Mouse (Mus musculus): ENCODE data around the gene Tmx4. TPM values are rescaled to one million over a fixed set of nuclear protein-coding genes. Genes with fewer than 3 reads are reported as not detected.
A peak's percentile ranks its signal among the peaks of the same experiment; 100 is the strongest.
"Not testable (repeated sequence)": the region's sequence is repeated elsewhere in the genome, so short reads cannot be mapped to it uniquely, and the experiment has no call there.

Tmx4 gene
- polyA plus RNA-seq, 1 experiment: 1.5 TPM

DNA sequence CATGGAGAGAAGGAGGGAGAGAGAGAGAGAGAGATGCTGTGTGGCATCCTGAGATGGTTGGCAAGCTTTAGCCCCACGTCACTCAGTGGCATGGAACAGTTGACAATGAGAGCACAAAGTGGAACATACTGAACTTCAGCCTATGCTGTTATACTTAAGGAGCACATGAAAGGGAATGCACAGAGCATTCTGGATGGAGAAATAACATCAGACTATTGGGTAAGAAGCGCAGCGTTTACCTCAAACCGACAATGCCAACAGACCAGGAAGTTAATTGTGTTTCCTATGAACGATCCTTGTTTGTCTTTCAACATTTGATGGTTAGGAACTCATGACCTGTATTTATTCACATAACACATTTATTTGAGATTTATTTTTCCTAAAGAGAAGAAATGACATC is 8.8 kb upstream of the Tmx4 start:
- Histone ChIP-seq H3K4me1 (no peaks in the 10 kb centered on the region; the same call in 1 of the 2 replicates), H3K27me3 (replicated peaks) (no peaks in the 10 kb centered on the region), H3K9me3 (peaks cover 2% of the 10 kb centered on the region; the same call in 1 of the 2 replicates), H3K36me3 (replicated peaks; ENCODE audit: low read length) (no peaks in the 10 kb centered on the region), H3K4me3 (replicated peaks) (no peak overlapping the region)
- TF ChIP-seq GATA1 (IDR thresholded peaks at IDR 0.05; ENCODE audit: borderline replicate concordance, low read length): no peak
- TF ChIP-seq FLI1 (IDR thresholded peaks at IDR 0.05; ENCODE audit: low read length): no peak

DNA sequence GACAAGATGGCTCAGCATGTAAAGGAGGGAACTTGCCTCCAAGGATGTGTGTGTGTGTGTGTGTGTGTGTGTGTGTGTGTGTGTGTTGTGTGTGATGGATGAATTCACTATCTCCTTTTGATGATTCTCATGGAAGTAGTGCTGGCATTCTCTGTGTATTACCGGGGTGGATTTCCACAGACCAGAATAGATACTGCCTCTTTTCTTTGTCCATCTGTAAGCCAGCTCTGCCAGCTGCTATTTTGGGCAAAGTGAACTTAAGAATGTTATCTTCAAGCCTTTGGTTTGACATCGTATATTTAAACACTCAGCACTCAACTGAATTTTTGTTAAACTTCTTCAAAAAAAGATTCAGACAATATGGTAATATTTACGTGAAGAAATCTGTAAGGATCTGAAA is 5.1 kb upstream of the Tmx4 start:
- H3K4me3 ChIP-seq (replicated peaks): no peak overlapping the region
- H3K9me3 ChIP-seq: peaks cover 2% of the 10 kb centered on the region; the same call in 1 of the 2 replicates
- no peak for TF ChIP-seq GATA1 (IDR thresholded peaks at IDR 0.05; ENCODE audit: borderline replicate concordance, low read length)
- no peak for TF ChIP-seq FLI1 (IDR thresholded peaks at IDR 0.05; ENCODE audit: low read length)
- H3K36me3 ChIP-seq (replicated peaks; ENCODE audit: low read length): no peaks in the 10 kb centered on the region
- H3K27me3 ChIP-seq (replicated peaks): no peaks in the 10 kb centered on the region
- peaks cover 24% of the 10 kb centered on the region for H3K4me1 ChIP-seq

DNA sequence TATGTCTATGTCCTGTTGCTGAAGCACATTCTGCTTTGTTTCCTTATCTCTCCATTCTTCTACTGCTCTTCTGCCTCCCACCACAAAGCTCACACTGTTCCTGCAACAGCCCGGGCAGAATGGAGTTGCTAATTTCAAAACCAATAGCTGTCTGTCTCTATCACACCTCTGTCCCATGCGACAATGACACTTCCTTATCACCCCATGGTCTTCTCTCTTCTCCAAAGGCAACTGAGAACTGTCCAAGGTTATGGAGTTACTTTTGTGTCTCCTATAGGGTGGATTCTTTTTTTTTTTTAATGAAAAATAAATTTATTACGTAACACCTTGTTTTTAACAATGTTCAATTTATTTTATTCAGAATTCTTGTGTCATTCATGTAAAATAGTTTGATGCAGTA is 1.8 kb upstream of the Tmx4 start:
- Histone ChIP-seq H3K4me3 (replicated peaks) (no peak overlapping the region), H3K9me3 (peaks cover 2% of the 10 kb centered on the region; the same call in 1 of the 2 replicates), H3K27me3 (replicated peaks) (no peaks in the 10 kb centered on the region), H3K4me1 (peaks cover 47% of the 10 kb centered on the region), H3K36me3 (replicated peaks; ENCODE audit: low read length) (no peaks in the 10 kb centered on the region)
- TF ChIP-seq FLI1 (IDR thresholded peaks at IDR 0.05; ENCODE audit: low read length): no peak
- no peak for TF ChIP-seq GATA1 (IDR thresholded peaks at IDR 0.05; ENCODE audit: borderline replicate concordance, low read length)

DNA sequence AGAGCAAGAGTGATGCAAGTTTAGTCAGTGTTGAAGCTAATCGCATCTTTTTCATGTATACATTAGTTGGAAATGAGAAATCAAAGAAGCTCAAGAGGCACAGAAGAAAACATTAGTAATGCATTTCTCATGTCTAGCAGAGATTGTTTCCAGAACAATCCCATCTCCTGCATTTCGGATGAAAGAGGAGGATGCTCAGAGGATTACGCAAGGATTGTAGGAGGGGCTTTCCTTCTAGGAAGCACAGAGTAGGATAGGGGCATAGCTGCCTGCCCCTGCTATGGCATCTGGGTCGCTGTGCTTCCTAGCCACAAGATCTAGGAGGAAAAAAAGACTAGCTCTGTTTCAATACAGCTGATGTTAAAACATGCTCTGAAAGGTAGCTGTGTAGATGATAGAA is 1.2 kb upstream of the Tmx4 start:
- no peaks in the 10 kb centered on the region for H3K36me3 ChIP-seq (replicated peaks; ENCODE audit: low read length)
- no peak overlapping the region for H3K4me3 ChIP-seq (replicated peaks)
- TF ChIP-seq FLI1 (IDR thresholded peaks at IDR 0.05; ENCODE audit: low read length) (no peak), GATA1 (IDR thresholded peaks at IDR 0.05; ENCODE audit: borderline replicate concordance, low read length) (no peak)
- H3K4me1 ChIP-seq: peaks cover 50% of the 10 kb centered on the region
- peaks cover 2% of the 10 kb centered on the region; the same call in 1 of the 2 replicates for H3K9me3 ChIP-seq
- H3K27me3 ChIP-seq (replicated peaks): no peaks in the 10 kb centered on the region

DNA sequence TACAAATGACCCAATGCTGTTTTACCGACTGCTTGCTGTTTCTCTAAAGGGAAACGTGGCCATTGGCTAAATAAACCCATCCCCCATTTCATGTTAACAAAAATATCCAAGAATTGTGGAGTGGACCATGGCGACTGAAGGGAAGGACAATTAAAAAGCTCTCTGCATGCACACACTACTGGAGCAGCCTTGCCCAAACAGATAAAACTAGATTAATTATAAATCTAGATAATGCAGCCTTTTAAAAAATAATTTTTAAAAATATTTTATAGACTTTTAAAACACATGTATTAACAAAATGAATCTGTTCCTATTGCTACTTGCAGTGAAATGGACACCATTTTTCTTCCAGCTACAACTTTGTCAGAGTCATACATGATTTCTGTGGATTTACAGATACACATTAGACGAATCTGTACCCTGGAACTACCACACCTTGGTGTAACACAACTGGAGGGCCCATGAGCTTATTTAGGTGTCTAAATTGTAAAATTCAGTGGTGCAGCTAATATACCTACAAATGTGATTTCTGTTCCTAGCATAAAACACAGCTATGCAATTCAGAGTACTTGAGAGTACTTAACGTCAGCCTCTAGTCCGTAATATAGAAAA is 462 bp upstream of the Tmx4 start:
- Histone ChIP-seq H3K4me3 (replicated peaks) (peak overlapping the region; percentile 92), H3K27me3 (replicated peaks) (no peaks in the 10 kb centered on the region), H3K9me3 (no peaks in the 10 kb centered on the region), H3K36me3 (replicated peaks; ENCODE audit: low read length) (peaks cover 3% of the 10 kb centered on the region), H3K4me1 (peaks cover 54% of the 10 kb centered on the region)
- TF ChIP-seq GATA1 (IDR thresholded peaks at IDR 0.05; ENCODE audit: borderline replicate concordance, low read length) (no peak), FLI1 (IDR thresholded peaks at IDR 0.05; ENCODE audit: low read length) (no peak)

DNA sequence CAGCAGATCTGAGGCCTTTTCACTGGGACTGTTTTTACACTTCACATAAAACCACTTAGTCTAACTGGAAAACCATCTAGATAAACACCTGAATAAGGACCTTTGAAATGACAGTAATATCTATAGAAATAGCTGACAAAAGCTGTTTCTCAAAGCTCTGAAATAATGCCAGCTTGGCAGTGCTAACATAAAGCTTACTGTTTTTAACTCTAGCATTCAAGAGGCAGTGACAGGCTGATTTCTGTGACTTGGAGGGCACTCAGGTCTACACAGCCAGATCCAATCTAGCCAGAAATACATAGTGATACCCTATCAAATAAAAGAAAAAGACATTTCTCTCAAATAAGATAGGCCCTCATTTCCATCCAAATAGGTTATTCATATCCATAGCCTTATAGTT is 1.6 kb downstream of the Tmx4 start:
- H3K36me3 ChIP-seq (replicated peaks; ENCODE audit: low read length): peaks cover 16% of the 10 kb centered on the region
- peaks cover 58% of the 10 kb centered on the region for H3K4me1 ChIP-seq
- no peaks in the 10 kb centered on the region for H3K27me3 ChIP-seq (replicated peaks)
- H3K4me3 ChIP-seq (replicated peaks): peak overlapping the region; percentile 64
- H3K9me3 ChIP-seq: no peaks in the 10 kb centered on the region
- no peak for TF ChIP-seq FLI1 (IDR thresholded peaks at IDR 0.05; ENCODE audit: low read length)

DNA sequence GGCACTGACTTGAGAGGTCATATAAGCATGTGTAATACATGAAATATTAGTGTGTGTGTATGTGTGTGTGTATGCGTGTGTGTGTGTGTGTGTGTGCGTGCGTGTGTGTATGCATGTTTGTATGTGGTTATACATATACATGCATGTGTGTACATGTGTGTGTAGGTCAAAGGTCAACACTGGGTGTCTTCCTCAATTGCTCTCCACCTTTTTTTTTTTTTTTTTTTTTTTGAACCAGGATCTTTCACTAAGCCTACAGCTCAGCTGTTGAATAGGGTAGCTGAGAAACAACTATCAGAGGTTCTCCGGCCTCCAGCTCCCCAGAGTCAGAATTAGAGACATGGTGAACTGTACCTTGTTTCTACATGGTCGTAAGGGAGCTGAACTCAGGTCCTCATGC is 2.6 kb downstream of the Tmx4 start:
- TF ChIP-seq FLI1 (IDR thresholded peaks at IDR 0.05; ENCODE audit: low read length): no peak
- no peak for TF ChIP-seq GATA1 (IDR thresholded peaks at IDR 0.05; ENCODE audit: borderline replicate concordance, low read length)
- Histone ChIP-seq H3K36me3 (replicated peaks; ENCODE audit: low read length) (peaks cover 22% of the 10 kb centered on the region), H3K4me3 (replicated peaks) (no peak overlapping the region), H3K4me1 (peaks cover 56% of the 10 kb centered on the region), H3K9me3 (no peaks in the 10 kb centered on the region), H3K27me3 (replicated peaks) (no peaks in the 10 kb centered on the region)

DNA sequence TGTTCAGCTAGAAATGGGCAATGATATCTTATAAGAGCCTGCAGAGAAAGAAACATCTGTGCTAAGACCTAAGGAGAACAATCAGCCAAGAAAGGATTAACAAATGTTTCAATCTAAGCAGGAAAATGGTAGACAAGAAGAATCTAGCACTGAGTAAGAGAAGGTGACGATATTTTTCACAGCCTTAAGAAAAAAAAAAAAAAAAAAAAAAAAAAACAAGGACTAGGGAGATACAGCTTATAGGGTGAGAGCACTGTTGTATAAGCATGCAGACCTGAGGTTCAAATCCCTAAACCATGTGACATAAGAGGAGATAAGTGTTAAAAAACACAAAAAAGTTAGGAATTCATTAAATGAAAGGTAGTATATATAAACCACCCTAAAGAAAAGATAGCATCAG is 3.5 kb downstream of the Tmx4 start:
- Histone ChIP-seq H3K36me3 (replicated peaks; ENCODE audit: low read length) (peaks cover 24% of the 10 kb centered on the region), H3K4me3 (replicated peaks) (no peak overlapping the region), H3K27me3 (replicated peaks) (no peaks in the 10 kb centered on the region), H3K9me3 (no peaks in the 10 kb centered on the region), H3K4me1 (peaks cover 48% of the 10 kb centered on the region)
- TF ChIP-seq GATA1 (IDR thresholded peaks at IDR 0.05; ENCODE audit: borderline replicate concordance, low read length): no peak
- TF ChIP-seq FLI1 (IDR thresholded peaks at IDR 0.05; ENCODE audit: low read length): no peak

DNA sequence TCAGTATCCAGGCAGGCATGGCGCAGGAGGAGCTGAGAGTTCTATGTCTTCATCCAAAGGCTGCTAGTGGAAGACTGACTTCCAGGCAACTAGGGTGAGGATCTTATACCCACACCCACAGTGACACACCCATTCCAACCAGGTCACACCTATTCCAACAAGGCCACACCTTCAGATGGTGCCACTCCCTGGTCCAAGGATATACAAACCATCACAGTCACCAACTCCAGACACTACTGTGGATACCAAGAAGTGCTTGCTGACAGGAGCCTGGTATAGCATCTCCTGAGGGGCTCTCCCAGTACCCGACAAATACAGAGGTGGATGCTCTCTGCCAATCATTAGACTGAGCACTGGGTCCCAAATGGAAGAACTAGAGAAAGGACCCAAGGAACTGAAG is 15.4 kb downstream of the Tmx4 start:
- H3K9me3 ChIP-seq; H3K4me3 ChIP-seq (replicated peaks); H3K4me1 ChIP-seq; H3K27me3 ChIP-seq (replicated peaks): not testable (repeated sequence)
- H3K36me3 ChIP-seq (replicated peaks; ENCODE audit: low read length): peaks cover 36% of the 10 kb centered on the region

DNA sequence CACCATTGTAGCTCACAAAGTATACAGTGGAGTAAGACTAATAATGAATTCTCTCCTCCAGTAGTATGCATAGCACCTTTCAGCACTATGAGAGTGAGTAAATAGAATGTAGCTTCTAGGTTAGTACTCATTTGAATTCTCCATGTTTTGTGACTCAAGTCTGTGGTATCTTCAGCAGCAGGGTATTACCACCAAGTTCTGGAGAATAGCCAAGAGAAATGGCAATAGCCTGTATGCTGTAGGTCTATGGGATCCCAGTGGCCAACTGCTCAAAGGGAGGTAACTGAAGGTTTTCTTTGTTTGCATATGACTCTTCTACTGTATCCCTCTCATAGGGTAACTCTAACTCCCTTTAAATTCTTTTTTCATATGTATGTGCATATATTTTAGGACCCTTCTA is 39.0 kb downstream of the Tmx4 start:
- Histone ChIP-seq H3K9me3 (no peaks in the 10 kb centered on the region), H3K27me3 (replicated peaks) (no peaks in the 10 kb centered on the region), H3K36me3 (replicated peaks; ENCODE audit: low read length) (peaks cover 41% of the 10 kb centered on the region), H3K4me1 (no peaks in the 10 kb centered on the region), H3K4me3 (replicated peaks) (no peak overlapping the region)
- TF ChIP-seq GATA1 (IDR thresholded peaks at IDR 0.05; ENCODE audit: borderline replicate concordance, low read length): no peak
- TF ChIP-seq FLI1 (IDR thresholded peaks at IDR 0.05; ENCODE audit: low read length): no peak
